Mouse (Mus musculus) testis, postnatal 10 days (tissue): ENCODE measurements around the gene Fars2.
"Not testable (repeated sequence)": the region's sequence is repeated elsewhere in the genome, so short reads cannot be mapped to it uniquely, and the experiment has no call there.

ENCODE experiments used
- DNase-seq: peaks from one replicate; pipeline ENCODE4 v3.0.0; 2021; ENCODE audit warnings: low spot score

Gene Fars2

GRCm38 (mm10) chr13:36294503-36294902 lies 177.3 kb downstream of the Fars2 start:
- DNase-seq, result no peak

GRCm38 (mm10) chr13:36295848-36296247 lies 178.6 kb downstream of the Fars2 start:
- DNase-seq, result peak; percentile 47

- no peak for DNase-seq
Observed at GRCm38 (mm10) chr13:36296574-36296973, 179.4 kb downstream of the Fars2 start.

GRCm38 (mm10) chr13:36297950-36298781 lies 181.0 kb downstream of the Fars2 start:
- DNase-seq, result no peak

- DNase-seq, result no peak
Observed at GRCm38 (mm10) chr13:36298782-36299031, 181.5 kb downstream of the Fars2 start.

GRCm38 (mm10) chr13:36302770-36303169 lies 185.6 kb downstream of the Fars2 start:
- DNase-seq, result no peak

GRCm38 (mm10) chr13:36305306-36305705 lies 188.1 kb downstream of the Fars2 start:
- DNase-seq, result no peak

GRCm38 (mm10) chr13:36307386-36307785 lies 190.2 kb downstream of the Fars2 start:
- DNase-seq, result no peak

- DNase-seq, result no peak
Observed at GRCm38 (mm10) chr13:36309160-36309559, 191.9 kb downstream of the Fars2 start.

GRCm38 (mm10) chr13:36314218-36314617 lies 197.0 kb downstream of the Fars2 start:
- DNase-seq, result no peak

- DNase-seq, result no peak
Observed at GRCm38 (mm10) chr13:36314860-36315800, 197.9 kb downstream of the Fars2 start.

- DNase-seq, result no peak
Observed at GRCm38 (mm10) chr13:36317824-36318223, 200.6 kb downstream of the Fars2 start.

- DNase-seq, result no peak
Observed at GRCm38 (mm10) chr13:36324624-36325023, 207.4 kb downstream of the Fars2 start.

- DNase-seq, result no peak
Observed at GRCm38 (mm10) chr13:36326539-36326938, 209.3 kb downstream of the Fars2 start.

- DNase-seq, result no peak
Observed at GRCm38 (mm10) chr13:36329871-36330270, 212.7 kb downstream of the Fars2 start.

GRCm38 (mm10) chr13:36330542-36330941 lies 213.3 kb downstream of the Fars2 start:
- DNase-seq, result no peak

GRCm38 (mm10) chr13:36334748-36335147 lies 217.5 kb downstream of the Fars2 start:
- DNase-seq, result no peak

GRCm38 (mm10) chr13:36351529-36351928 lies 234.3 kb downstream of the Fars2 start:
- no peak for DNase-seq

GRCm38 (mm10) chr13:36357469-36357868 lies 240.3 kb downstream of the Fars2 start:
- DNase-seq, result no peak

GRCm38 (mm10) chr13:36361419-36361818 lies 244.2 kb downstream of the Fars2 start:
- DNase-seq, result no peak

- not testable (repeated sequence) for DNase-seq
Observed at GRCm38 (mm10) chr13:36365719-36366118, 248.5 kb downstream of the Fars2 start.

GRCm38 (mm10) chr13:36366304-36366703 lies 249.1 kb downstream of the Fars2 start:
- no peak for DNase-seq
